18 mouse cellular contexts compared by ENCODE assay signal in the genomic region with DNA sequence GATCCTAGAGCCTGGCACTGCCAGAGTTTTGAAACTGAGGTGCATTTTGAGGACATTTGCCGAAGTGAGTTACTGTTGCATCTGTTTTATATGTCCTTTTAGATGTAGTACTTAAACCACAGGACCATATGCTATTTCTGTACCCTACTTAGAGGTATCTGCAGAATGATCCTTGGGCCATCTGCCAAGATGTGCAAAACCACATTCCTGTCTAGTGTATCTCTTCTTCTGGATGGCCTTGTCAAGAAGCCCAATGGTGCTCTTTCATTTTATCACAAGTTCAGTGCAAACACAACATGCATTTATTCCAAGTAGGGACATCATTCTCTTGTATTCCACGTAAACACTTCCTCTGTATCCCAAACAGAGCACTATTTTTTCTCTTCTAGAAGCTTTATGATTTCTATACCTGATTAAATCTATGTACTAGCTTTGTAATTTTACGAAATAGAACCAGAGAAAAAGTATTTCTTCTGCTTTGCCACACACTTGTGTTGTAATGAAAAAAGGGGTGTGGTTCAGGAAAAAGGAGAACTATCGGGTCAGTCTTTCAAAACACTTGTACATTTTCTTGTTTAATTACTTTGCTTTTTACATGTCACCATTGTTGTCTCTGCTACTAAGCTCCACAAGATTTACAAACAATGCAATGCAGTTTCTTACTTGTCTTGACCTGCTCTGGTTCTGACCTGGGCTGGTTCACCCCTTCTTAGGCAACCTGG. TPM values are rescaled to one million over a fixed set of nuclear protein-coding genes. Genes with fewer than 3 reads are reported as not detected.
DNase-seq lines count a peak whose midpoint lies in the region; ATAC-seq and TF ChIP-seq lines count a peak whose summit lies in the region.
"Had no signal": no experiment of that assay in that cellular context is flagged by ENCODE, and none has a peak within 500 bp of the region (broad histone marks: within the 10 kb centered on the region; RNA-seq: fewer than 3 reads in every experiment).

No protein-coding gene starts in this region.

- peak; percentile 73; the same call in 1 of the 2 replicates for ATAC-seq in megakaryocyte-erythroid progenitor cell, adult 5-6 weeks (replicated peaks; ENCODE audit: low FRiP score, low TSS enrichment, poor library complexity, severe bottlenecking)
- no peak for ATAC-seq in midbrain, embryonic 11.5 days (ENCODE audit: low FRiP score)
- ATAC-seq: midbrain, embryonic 16.5 days had no signal

- WGBS in midbrain, embryonic 11.5 days: 94% methylated on average over 4 of the region's 4 CpGs

- H3K4me3 ChIP-seq in bone marrow macrophage, adult 2 months (ENCODE audit: insufficient read depth, low read length): peak overlapping the region; percentile 14; the same call in 1 of the 2 replicates
- H3K4me3 ChIP-seq in midbrain, embryonic 11.5 days (ENCODE audit: low read depth, low read length): no peak overlapping the region
- H3K4me3 ChIP-seq: erythroblast, embryonic 14.5 days; hindbrain, embryonic 15.5 days; limb, embryonic 15.5 days; neural tube, embryonic 13.5 days had no signal

- no peak overlapping the region for H3K4me2 ChIP-seq in midbrain, embryonic 11.5 days
- H3K4me2 ChIP-seq: hindbrain, embryonic 15.5 days; limb, embryonic 15.5 days; neural tube, embryonic 13.5 days had no signal

- H3K27me3 ChIP-seq in midbrain, embryonic 11.5 days (ENCODE audit: control insufficient read depth, insufficient read depth, low read length): no peaks in the 10 kb centered on the region
- H3K27me3 ChIP-seq: hindbrain, embryonic 15.5 days; limb, embryonic 15.5 days; neural tube, embryonic 13.5 days had no signal

- no peak overlapping the region for H3K9ac ChIP-seq in midbrain, embryonic 11.5 days (ENCODE audit: low read length)
- H3K9ac ChIP-seq: hindbrain, embryonic 15.5 days; limb, embryonic 15.5 days; neural tube, embryonic 13.5 days had no signal

- 0 out of 2 replicates have a peak, but pooled peaks cover 5% of the 10 kb centered on the region for H3K36me3 ChIP-seq in midbrain, embryonic 11.5 days (ENCODE audit: control insufficient read depth, insufficient read depth, low read length)

- TF ChIP-seq POLR2A in bone marrow macrophage, adult 2 months (IDR thresholded peaks at IDR 0.05; ENCODE audit: borderline replicate concordance, low read depth, low read length): no peak

- peaks cover 10% of the 10 kb centered on the region for H3K4me1 ChIP-seq in bone marrow macrophage, adult 2 months (ENCODE audit: control insufficient read depth, insufficient read depth, low read length)
- no peaks in the 10 kb centered on the region for H3K4me1 ChIP-seq in midbrain, embryonic 11.5 days (ENCODE audit: control insufficient read depth, insufficient read depth, low read length)
- H3K4me1 ChIP-seq: hindbrain, embryonic 15.5 days; limb, embryonic 15.5 days; neural tube, embryonic 13.5 days had no signal

- no peaks in the 10 kb centered on the region for H3K9me3 ChIP-seq in midbrain, embryonic 11.5 days (ENCODE audit: control insufficient read depth, low read length)
- H3K9me3 ChIP-seq: hindbrain, embryonic 15.5 days; limb, embryonic 15.5 days; neural tube, embryonic 13.5 days had no signal

- TF ChIP-seq CTCF in bone marrow macrophage, adult 2 months (IDR thresholded peaks at IDR 0.05; ENCODE audit: low read depth, low read length): no peak

- DNase-seq in lung, postnatal 25 days (ENCODE audit: low spot score): peak; percentile 9
- DNase-seq in lung, postnatal 4 days: no peak
- peak; percentile 50 for DNase-seq in NIH3T3 (ENCODE audit: low read depth)
- no peak for DNase-seq in layer of hippocampus, adult 11-12 months (ENCODE audit: low spot score)
- DNase-seq in thymus, postnatal 36 days: no peak
- no peak for DNase-seq in midbrain, embryonic 11.5 days (ENCODE audit: low spot score, missing footprints)
- DNase-seq: cerebellum, adult 2 months; gastrocnemius, postnatal 36 days; kidney, adult 2 months; right cerebral cortex, postnatal 14 days; thymus, adult 18-20 months had no signal

- peak overlapping the region; percentile 69 for H3K27ac ChIP-seq in bone marrow macrophage, adult 2 months (ENCODE audit: insufficient read depth, low read depth, low read length)
- H3K27ac ChIP-seq in midbrain, embryonic 11.5 days (ENCODE audit: low read depth, low read length): no peak overlapping the region
- H3K27ac ChIP-seq: hindbrain, embryonic 15.5 days; limb, embryonic 15.5 days; neural tube, embryonic 13.5 days had no signal

RNA-seq across cellular contexts. Expression of gene Arl6ip6, which starts 8.8 kb away (rescaled TPM):
- 17.6 and 24.8 TPM in 2 replicates for polyA plus RNA-seq in bone marrow macrophage, adult 2 months (2012; ENCODE audit: insufficient read depth, insufficient read length, missing spikeins)
- 40.2 and 42.3 TPM in 2 replicates for total RNA-seq in megakaryocyte-erythroid progenitor cell, adult 5-6 weeks (2014; fragmentation: Nextera tagmentation)
- 29.8 and 67.9 TPM in 2 replicates for total RNA-seq in megakaryocyte-erythroid progenitor cell, adult 5-6 weeks (2017)
- polyA plus RNA-seq in midbrain, embryonic 11.5 days (2014; fragmentation: Nextera tagmentation; extraction: Ambion mirVana): 76.1 and 80.5 TPM in 2 replicates

RNA-seq across cellular contexts. Expression of gene Prpf40a, which starts 9.2 kb away (rescaled TPM):
- 80.8 and 104 TPM in 2 replicates for polyA plus RNA-seq in bone marrow macrophage, adult 2 months (2012; ENCODE audit: insufficient read depth, insufficient read length, missing spikeins)
- 96.2 and 112 TPM in 2 replicates for total RNA-seq in megakaryocyte-erythroid progenitor cell, adult 5-6 weeks (2014; fragmentation: Nextera tagmentation)
- 180 and 264 TPM in 2 replicates for total RNA-seq in megakaryocyte-erythroid progenitor cell, adult 5-6 weeks (2017)
- 190 and 194 TPM in 2 replicates for polyA plus RNA-seq in midbrain, embryonic 11.5 days (2014; fragmentation: Nextera tagmentation; extraction: Ambion mirVana)

Comparison
In these comparisons a context has a peak if more than half of its experiments do, and no peak if none do; other contexts are left out.
1. DNase-seq: peak in lung, postnatal 25 days (single experiment) and NIH3T3 (single experiment); none in lung, postnatal 4 days (0 of 2), layer of hippocampus, adult 11-12 months (single experiment), thymus, postnatal 36 days (0 of 2) and midbrain, embryonic 11.5 days (single experiment).